Mouse (Mus musculus) midbrain, postnatal 0 days (tissue): ENCODE results near the gene Ssbp4. TPM values are rescaled to one million over a fixed set of nuclear protein-coding genes. Genes with fewer than 3 reads are reported as not detected.

Source experiments
- ATAC-seq: fragments of 200-750 bp; cut with Nextera tagmentation; 2 replicates; pipeline ENCODE4 v1.8.0; 2017; ENCODE audit warnings: moderate number of reproducible peaks, mild to moderate bottlenecking, moderate TSS enrichment, moderate library complexity; ENCODE audit not compliant: low FRiP score
- DNase-seq: peaks from one replicate; pipeline ENCODE4 v3.0.0-alpha.2; 2015; ENCODE audit warnings: low spot score
- H3K27ac ChIP-seq: fragments of 300-500 bp; sonication (generic); 2 replicates; pipeline ENCODE4 v1.5.1; 2014; ENCODE audit warnings: low read depth, mild to moderate bottlenecking, low read length, mixed read lengths
- H3K27me3 ChIP-seq: fragments of 300-500 bp; sonication (generic); 2 replicates; pipeline ENCODE4 v1.6.1; 2014; ENCODE audit warnings: low read length, control low read depth, mixed read lengths; ENCODE audit not compliant: insufficient read depth
- H3K36me3 ChIP-seq: fragments of 300-500 bp; sonication (generic); 2 replicates; pipeline ENCODE4 v1.6.1; 2014; ENCODE audit warnings: low read length, control low read depth, mixed read lengths; ENCODE audit not compliant: insufficient read depth
- H3K4me1 ChIP-seq: fragments of 300-500 bp; sonication (generic); 2 replicates; pipeline ENCODE4 v1.6.1; 2014; ENCODE audit warnings: mild to moderate bottlenecking, control low read depth, antibody characterized with exemption, low read length, mixed read lengths; ENCODE audit not compliant: insufficient read depth
- H3K4me2 ChIP-seq: fragments of 300-500 bp; sonication (generic); 2 replicates; pipeline ENCODE4 v1.6.1; 2014; ENCODE audit warnings: low read depth, mild to moderate bottlenecking, low read length, mixed read lengths; ENCODE audit not compliant: poor library complexity, severe bottlenecking
- H3K4me3 ChIP-seq: fragments of 300-500 bp; sonication (generic); 2 replicates; pipeline ENCODE4 v1.5.1; 2014; ENCODE audit warnings: low read depth, mild to moderate bottlenecking, low read length, moderate library complexity
- H3K9ac ChIP-seq: fragments of 300-500 bp; sonication (generic); replicated peaks from 2 replicates; pipeline ENCODE4 v1.6.1; 2014; ENCODE audit warnings: mild to moderate bottlenecking, low read length, moderate library complexity, mixed read lengths; ENCODE audit not compliant: poor library complexity, severe bottlenecking
- H3K9me3 ChIP-seq: fragments of 300-500 bp; sonication (generic); 2 replicates; pipeline ENCODE4 v1.6.1; 2016; ENCODE audit warnings: low read length, control low read depth
- CTCF ChIP-seq: IDR thresholded peaks from 2 replicates; pipeline ENCODE4 v1.5.1; 2016; ENCODE audit warnings: antibody characterized with exemption, mild to moderate bottlenecking
- WGBS: fragments of 180-500 bp; shearing (Covaris S2); extraction: QIAGEN DNeasy Blood & Tissue Kit; methylation state at CpG from one replicate; pipeline ENCODE4 v1.1.7; 2014; 5-methylcytosine and 5-hydroxymethylcytosine counted together
- polyA plus RNA-seq: library from polyadenylated mRNA; unstranded; fragments of >200 nt; fragmentation: Nextera tagmentation; extraction: Ambion mirVana; gene quantifications from 2 replicates; pipeline ENCODE4 v1.2.1, GENCODE M21; 2015
- total RNA-seq: library from RNA; depleted of rRNA; stranded (reverse); fragments of >200 nt; gene quantifications from 2 replicates; pipeline ENCODE4 v1.2.3, GENCODE M21; 2014

Ssbp4 gene
- total and polyA plus RNA-seq, 2 experiments from 2014 or later, result 230 to 392 TPM

DNA sequence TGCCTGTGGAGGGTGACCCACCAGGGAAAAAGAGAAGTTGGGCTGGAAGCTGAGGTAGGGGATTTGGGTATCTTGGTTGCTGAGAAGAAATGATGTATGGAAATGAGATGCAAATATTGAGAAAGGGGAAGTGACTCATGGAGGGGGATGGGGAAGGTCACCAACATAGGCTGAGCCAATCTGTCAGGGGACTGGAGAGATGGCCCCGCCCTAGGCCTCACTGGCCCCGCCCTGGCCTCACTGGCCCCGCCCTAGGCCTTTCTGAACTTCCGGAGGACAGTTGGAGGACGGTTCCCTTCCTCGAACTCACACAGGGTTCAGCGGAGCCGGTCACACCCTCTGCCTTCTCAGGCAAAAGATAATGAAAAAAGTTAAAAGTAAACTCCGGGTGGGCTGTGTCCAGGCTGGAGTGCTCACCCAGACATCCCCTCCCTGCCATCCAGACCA, 10.2 kb upstream of the Ssbp4 start:
- Histone ChIP-seq H3K4me1 (no peaks in the 10 kb centered on the region), H3K4me3 (no peak overlapping the region), H3K36me3 (no peaks in the 10 kb centered on the region), H3K9ac (no peak overlapping the region), H3K9me3 (no peaks in the 10 kb centered on the region), H3K27ac (no peak overlapping the region), H3K4me2 (no peak overlapping the region), H3K27me3 (0 out of 2 replicates have a peak, but pooled peaks cover 4% of the 10 kb centered on the region)
- TF ChIP-seq CTCF, result no peak
- no peak for DNase-seq
- no peak for ATAC-seq
- WGBS, result 38% methylated on average over 9 of the region's 9 CpGs

DNA sequence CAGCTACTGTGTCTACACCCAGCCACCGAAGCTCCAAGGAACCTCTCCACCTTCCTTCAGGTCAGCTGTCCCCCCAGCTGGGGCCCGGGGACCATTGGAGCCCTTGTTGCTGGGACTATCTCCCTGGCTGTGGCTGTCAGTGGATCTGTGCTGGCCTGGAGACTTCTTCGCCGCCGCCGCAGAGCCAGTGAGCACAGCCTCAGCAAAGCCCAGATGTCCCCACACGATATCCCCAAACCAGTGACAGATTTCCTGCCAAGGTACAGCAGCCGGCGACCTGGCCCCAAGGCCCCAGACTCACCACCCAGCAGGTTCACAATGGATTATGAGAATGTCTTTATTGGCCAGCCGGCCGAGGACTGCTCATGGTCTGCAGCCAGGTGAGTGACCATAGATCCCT, 9.3 kb upstream of the Ssbp4 start:
- Histone ChIP-seq H3K4me1 (no peaks in the 10 kb centered on the region), H3K4me3 (no peak overlapping the region), H3K27me3 (0 out of 2 replicates have a peak, but pooled peaks cover 4% of the 10 kb centered on the region), H3K9me3 (no peaks in the 10 kb centered on the region), H3K27ac (no peak overlapping the region), H3K9ac (no peak overlapping the region), H3K36me3 (no peaks in the 10 kb centered on the region), H3K4me2 (no peak overlapping the region)
- WGBS, result 79% methylated on average over 11 of the region's 11 CpGs
- no peak for DNase-seq
- TF ChIP-seq CTCF, result no peak
- no peak for ATAC-seq

GRCm38 (mm10) chr8:70616645-70617044, 8.0 kb upstream of the Ssbp4 start:
- no peak for TF ChIP-seq CTCF
- no peak overlapping the region for H3K9ac ChIP-seq
- DNase-seq (no peak), ATAC-seq (no peak)
- H3K36me3 ChIP-seq, result no peaks in the 10 kb centered on the region
- H3K27me3 ChIP-seq, result 0 out of 2 replicates have a peak, but pooled peaks cover 4% of the 10 kb centered on the region
- H3K4me1 ChIP-seq, result peaks cover under 1% of the 10 kb centered on the region; the same call in 1 of the 2 replicates
- H3K4me2 ChIP-seq, result no peak overlapping the region
- no peak overlapping the region for H3K27ac ChIP-seq
- no peaks in the 10 kb centered on the region for H3K9me3 ChIP-seq
- WGBS, result 72% methylated on average over 11 of the region's 11 CpGs
- no peak overlapping the region for H3K4me3 ChIP-seq

- no peak for ATAC-seq
- Histone ChIP-seq H3K36me3 (no peaks in the 10 kb centered on the region), H3K27ac (no peak within 1 kb of the TSS), H3K9ac (no peak within 1 kb of the TSS), H3K4me3 (no peak within 1 kb of the TSS), H3K27me3 (0 out of 2 replicates have a peak, but pooled peaks cover 4% of the 10 kb centered on the region), H3K4me2 (no peak within 1 kb of the TSS), H3K4me1 (peaks cover 7% of the 10 kb centered on the region; the same call in 1 of the 2 replicates), H3K9me3 (no peaks in the 10 kb centered on the region)
- 80% methylated on average over 3 of the region's 3 CpGs for WGBS
- no peak for DNase-seq
- TF ChIP-seq CTCF, result no peak
These were observed 7.2 kb upstream of the Ssbp4 start, which contains the start of gene Lrrc25 for GRCm38 (mm10) chr8:70615894-70616293. TSS of gene Lrrc25 (plus strand) at chr8:70616155.

GRCm38 (mm10) chr8:70615281-70615680, 6.6 kb upstream of the Ssbp4 start:
- Histone ChIP-seq H3K4me3 (no peak overlapping the region), H3K36me3 (no peaks in the 10 kb centered on the region), H3K27me3 (no peaks in the 10 kb centered on the region), H3K4me2 (no peak overlapping the region), H3K9me3 (no peaks in the 10 kb centered on the region), H3K4me1 (peaks cover 7% of the 10 kb centered on the region; the same call in 1 of the 2 replicates), H3K27ac (no peak overlapping the region), H3K9ac (no peak overlapping the region)
- WGBS, result 88% methylated on average over 8 of the region's 8 CpGs
- ATAC-seq (no peak), DNase-seq (no peak)
- TF ChIP-seq CTCF, result no peak

DNA sequence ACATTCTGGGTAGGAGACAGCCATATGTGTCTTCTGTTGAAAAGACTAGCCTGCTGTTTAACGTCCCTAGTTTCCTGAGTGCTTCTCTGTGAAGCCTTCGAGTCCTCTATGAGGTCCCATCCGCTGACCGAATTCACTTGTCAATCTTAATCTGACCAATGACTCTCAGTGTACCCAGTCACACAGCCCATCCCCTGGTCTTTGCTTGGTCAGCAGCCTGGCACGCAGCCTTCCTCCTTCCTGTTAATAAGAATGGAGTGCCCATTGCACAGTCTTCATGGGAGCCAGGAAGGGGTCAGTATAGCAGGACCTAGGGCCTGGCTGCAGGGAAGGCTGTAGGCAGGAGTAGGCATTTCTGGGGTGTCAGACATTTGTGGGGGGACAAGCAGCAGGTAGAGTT, 5.8 kb upstream of the Ssbp4 start:
- no peak overlapping the region for H3K27ac ChIP-seq
- H3K27me3 ChIP-seq, result no peaks in the 10 kb centered on the region
- no peak overlapping the region for H3K4me3 ChIP-seq
- no peaks in the 10 kb centered on the region for H3K9me3 ChIP-seq
- H3K4me1 ChIP-seq, result peaks cover 12% of the 10 kb centered on the region
- ATAC-seq, result no peak
- no peak overlapping the region for H3K4me2 ChIP-seq
- H3K9ac ChIP-seq, result no peak overlapping the region
- 73% methylated on average over 5 of the region's 5 CpGs for WGBS
- DNase-seq, result no peak
- no peak for TF ChIP-seq CTCF
- H3K36me3 ChIP-seq, result no peaks in the 10 kb centered on the region
